Mouse (Mus musculus) mature B cell (primary cell): Measurements from ENCODE around the gene Olfr9.
"Not testable (repeated sequence)": the region's sequence is repeated elsewhere in the genome, so short reads cannot be mapped to it uniquely, and the experiment has no call there.

Experiments used
- in situ Hi-C: fragments of 300-500 bp; cut with MboI; formaldehyde crosslinking; loops from 2 replicates; pipeline ENCODE4 v1.14.3; 2019

Gene Olfr9

GRCm38 (mm10) chr10:129004032-129004920, 15.0 kb downstream of the Olfr9 start:
- in situ Hi-C loops = no loop called here

DNA sequence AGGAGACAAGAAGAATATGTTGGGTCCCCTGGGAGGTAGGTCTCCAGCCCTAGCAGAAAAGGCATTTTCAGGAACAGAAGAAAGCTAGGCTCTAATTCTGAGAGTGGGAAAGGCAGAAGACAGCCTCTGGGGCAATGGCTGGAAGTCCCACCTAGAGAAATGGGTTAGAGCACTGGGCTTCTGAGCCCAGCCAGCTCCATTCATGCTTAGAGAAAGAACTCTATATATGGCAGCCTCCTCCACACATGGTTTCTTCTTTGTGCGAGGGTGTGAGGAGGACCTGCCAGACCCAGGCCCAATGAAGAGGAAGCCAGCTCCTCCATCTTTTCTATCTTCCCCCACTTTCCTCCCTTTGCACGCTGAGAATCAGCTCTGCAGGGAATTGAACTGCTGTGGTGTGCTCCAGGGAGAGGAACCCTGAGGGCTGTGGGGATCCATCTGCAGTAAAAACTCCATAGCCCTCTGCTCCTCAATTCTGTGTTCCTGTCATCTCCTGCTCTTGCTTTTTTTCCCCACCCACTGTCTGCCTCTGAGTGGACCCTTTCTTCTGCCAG, 21.1 kb downstream of the Olfr9 start, which contains the start of gene Olfr763:
Olfr763 (plus strand) TSS at position 504 of the 554 bp plus-strand sequence.
- in situ Hi-C loops = no loop called here

DNA sequence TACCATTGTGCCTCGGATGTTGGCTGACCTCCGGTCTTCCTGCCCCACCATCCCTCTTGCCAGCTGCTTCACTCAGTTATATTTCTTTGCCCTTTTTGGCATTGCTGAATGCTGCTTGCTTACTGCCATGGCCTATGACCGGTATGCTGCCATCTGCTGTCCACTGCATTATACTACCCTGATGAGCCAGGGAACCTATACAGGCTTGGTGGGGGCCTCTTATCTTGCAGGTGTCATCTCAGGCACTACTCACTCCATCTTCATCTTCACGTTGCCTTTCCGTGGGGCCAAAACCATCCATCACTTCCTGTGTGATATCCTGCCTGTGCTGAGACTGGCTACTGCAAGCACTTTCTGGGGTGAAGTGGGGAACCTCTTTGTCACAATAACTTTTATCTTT, 22.3 kb downstream of the Olfr9 start:
- in situ Hi-C loops = not testable (repeated sequence)

- in situ Hi-C loops = no loop called here
Measured at GRCm38 (mm10) chr10:129014477-129014876, 25.2 kb downstream of the Olfr9 start.

DNA sequence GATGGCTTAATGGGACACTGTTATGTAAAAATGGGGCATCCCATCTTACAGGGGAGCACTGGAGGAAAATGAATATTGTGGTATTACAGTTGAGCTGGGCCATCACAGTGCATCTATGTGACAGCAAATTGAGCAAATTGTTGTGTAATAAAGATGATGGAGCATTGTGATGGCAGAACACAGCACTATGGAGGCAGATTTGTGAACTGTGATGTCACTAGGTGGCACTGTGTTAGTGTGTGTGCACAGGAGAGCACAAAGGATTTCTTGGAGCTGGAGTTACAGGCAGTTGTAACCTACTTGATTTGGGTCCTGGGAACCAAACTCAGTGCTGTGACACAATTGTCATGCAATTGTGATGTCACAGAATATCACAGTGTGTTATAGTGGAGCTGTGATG, 34.1 kb downstream of the Olfr9 start:
- in situ Hi-C loops = no loop called here

DNA sequence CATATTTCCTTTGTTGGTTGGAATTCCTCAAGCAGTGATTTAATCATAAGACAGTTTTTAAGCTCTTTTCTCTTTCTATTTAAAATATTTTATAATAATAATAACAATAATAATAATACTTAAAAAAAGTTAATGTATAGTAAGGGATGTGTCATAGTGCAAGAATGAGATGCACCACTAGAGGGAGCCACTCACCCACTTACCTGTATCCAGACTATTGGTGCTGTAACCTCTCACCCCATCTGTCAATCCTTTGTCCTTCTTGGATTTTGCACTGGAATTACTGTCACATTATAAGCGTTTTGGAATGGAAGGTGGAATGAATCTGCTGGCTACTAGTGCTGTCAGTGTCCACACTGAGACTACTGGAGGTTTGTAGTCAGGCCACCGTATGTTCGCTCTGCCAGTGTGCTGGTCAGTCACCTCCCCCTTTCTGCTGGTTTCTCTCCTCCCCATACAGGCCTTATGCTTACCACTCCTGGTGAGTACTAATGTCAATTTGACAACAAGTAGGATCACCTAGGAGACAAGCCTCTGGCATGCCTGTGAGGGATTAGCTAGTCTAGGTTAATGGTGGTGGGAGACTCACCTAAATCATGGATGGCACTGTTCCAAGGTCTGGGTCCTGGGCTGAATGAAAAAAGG, 36.9 kb downstream of the Olfr9 start:
- in situ Hi-C loops = no loop called here

DNA sequence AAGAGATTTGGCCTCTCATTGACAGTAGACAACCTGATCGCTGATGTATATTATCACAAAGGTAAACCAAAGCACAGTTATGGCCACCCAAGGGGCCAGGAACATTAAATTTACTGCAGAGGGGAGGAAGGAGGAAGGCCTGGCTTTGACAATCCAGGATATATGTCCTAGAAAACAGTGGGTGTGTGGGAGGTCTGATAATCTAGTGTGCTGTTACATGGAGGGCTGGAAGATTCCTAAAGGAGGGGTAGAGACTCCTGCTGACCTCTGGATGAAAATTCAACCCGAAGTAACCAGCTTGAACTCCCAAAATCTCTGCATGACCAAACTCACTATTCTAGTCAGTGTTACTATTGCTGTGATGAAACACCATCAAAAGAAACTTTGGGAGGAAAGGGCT, 39.1 kb downstream of the Olfr9 start:
- in situ Hi-C loops = no loop called here

DNA sequence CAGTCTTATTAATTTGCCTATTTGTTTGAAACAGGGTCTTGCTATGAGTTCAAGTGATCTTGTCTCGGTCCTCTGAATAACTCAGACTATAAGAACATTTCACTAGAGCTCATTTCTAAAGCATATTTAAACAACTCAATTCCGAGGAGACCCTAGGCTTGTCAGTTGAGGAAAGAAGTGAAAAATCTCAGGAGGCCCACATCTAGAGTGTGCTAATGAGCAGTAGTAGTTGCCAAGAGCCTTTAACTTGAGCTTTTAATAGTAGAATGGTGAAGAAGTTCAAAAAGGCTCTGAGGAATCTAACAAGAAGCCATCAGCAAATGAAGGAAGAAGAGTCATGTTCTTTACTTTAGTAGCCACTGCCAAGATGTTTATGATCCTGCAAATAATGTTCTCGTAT, 50.6 kb downstream of the Olfr9 start, which contains the start of gene Olfr764-ps1:
Olfr764-ps1 (minus strand) TSS at position 101 of the 400 bp plus-strand sequence.
- in situ Hi-C loops = no loop called here
